Mouse (Mus musculus) liver, embryonic 11.5 days (tissue): Measurements from ENCODE around the gene Dnhd1. TPM values are rescaled to one million over a fixed set of nuclear protein-coding genes. Genes with fewer than 3 reads are reported as not detected.

Source experiments
- polyA plus RNA-seq: library from polyadenylated mRNA; unstranded; fragments of >200 nt; fragmentation: Nextera tagmentation; extraction: Ambion mirVana; gene quantifications from 2 replicates; pipeline ENCODE4 v1.2.1, GENCODE M21; 2014

Gene Dnhd1
- polyA plus RNA-seq, 1 experiment from 2014 or later = 0.30 TPM

Other genes starting within 250 kb of the Dnhd1 start
- gene Cnga4, start 246.3 kb upstream of the Dnhd1 start, polyA plus RNA-seq = not detected in 2 replicates
- 0.05 TPM in 1 of 2 replicates, not detected in the other for gene Cckbr, start 225.1 kb upstream of the Dnhd1 start, polyA plus RNA-seq
- gene Cavin3, start 168.5 kb upstream of the Dnhd1 start, polyA plus RNA-seq = 16.8 and 17.8 TPM in 2 replicates
- 33.6 and 40.8 TPM in 2 replicates for gene Smpd1, start 96.5 kb upstream of the Dnhd1 start, polyA plus RNA-seq
- gene Apbb1, start 69.2 kb upstream of the Dnhd1 start, polyA plus RNA-seq = 17.1 and 18.7 TPM in 2 replicates
- gene Hpx, start 50.7 kb upstream of the Dnhd1 start, polyA plus RNA-seq = 66.3 TPM in 2 replicates
- 13.7 and 15.4 TPM in 2 replicates for gene Trim3, start 17.3 kb upstream of the Dnhd1 start, polyA plus RNA-seq
- gene Timm10b, start 10.8 kb upstream of the Dnhd1 start, polyA plus RNA-seq = 222 and 242 TPM in 2 replicates
- gene Arfip2, start 10.4 kb upstream of the Dnhd1 start, polyA plus RNA-seq = 42.7 and 50.1 TPM in 2 replicates
- gene Gm45799, start 10.3 kb upstream of the Dnhd1 start, polyA plus RNA-seq = 15.8 and 30.1 TPM in 2 replicates
- gene Ilk, start 85.8 kb downstream of the Dnhd1 start, polyA plus RNA-seq = 221 and 231 TPM in 2 replicates
- 42.3 and 52.3 TPM in 2 replicates for gene Rrp8, start 86.6 kb downstream of the Dnhd1 start, polyA plus RNA-seq
- 229 and 244 TPM in 2 replicates for gene Taf10, start 93.5 kb downstream of the Dnhd1 start, polyA plus RNA-seq
- gene Tpp1, start 101.4 kb downstream of the Dnhd1 start, polyA plus RNA-seq = 77.3 and 80.0 TPM in 2 replicates
- gene Dchs1, start 136.8 kb downstream of the Dnhd1 start, polyA plus RNA-seq = 5.0 and 5.8 TPM in 2 replicates
- gene Mrpl17, start 160.3 kb downstream of the Dnhd1 start, polyA plus RNA-seq = 432 and 453 TPM in 2 replicates